Mouse (Mus musculus) hindbrain, embryonic 14.5 days (tissue): ENCODE data around the gene Arl15. TPM values are rescaled to one million over a fixed set of nuclear protein-coding genes. Genes with fewer than 3 reads are reported as not detected.

Experiments
- ATAC-seq: fragments of 200-750 bp; cut with Nextera tagmentation; 2 replicates; pipeline ENCODE4 v1.8.0; 2017; ENCODE audit warnings: moderate number of reproducible peaks, mild to moderate bottlenecking, moderate TSS enrichment, moderate library complexity; ENCODE audit not compliant: low FRiP score
- DNase-seq: peaks from one replicate; pipeline ENCODE4 v3.0.0-alpha.2; 2015; ENCODE audit warnings: low spot score
- H3K27ac ChIP-seq: fragments of 300-500 bp; sonication (generic); 2 replicates; pipeline ENCODE4 v1.5.1; 2014; ENCODE audit warnings: mild to moderate bottlenecking, moderate library complexity
- H3K27me3 ChIP-seq: fragments of 300-500 bp; sonication (generic); 2 replicates; pipeline ENCODE4 v1.6.1; 2014; ENCODE audit warnings: mild to moderate bottlenecking, low read length, mixed read lengths; ENCODE audit not compliant: control insufficient read depth, insufficient read depth
- H3K36me3 ChIP-seq: fragments of 300-500 bp; sonication (generic); replicated peaks from 2 replicates; pipeline ENCODE4 v1.6.1; 2014; ENCODE audit not compliant: control insufficient read depth, insufficient read depth
- H3K4me1 ChIP-seq: fragments of 300-500 bp; sonication (generic); replicated peaks from 2 replicates; pipeline ENCODE4 v1.6.1; 2014; ENCODE audit warnings: antibody characterized with exemption, low read length, mixed read lengths; ENCODE audit not compliant: control insufficient read depth, insufficient read depth
- H3K4me2 ChIP-seq: fragments of 300-500 bp; sonication (generic); replicated peaks from 2 replicates; pipeline ENCODE4 v1.6.1; 2014; ENCODE audit warnings: mild to moderate bottlenecking, moderate library complexity
- H3K4me3 ChIP-seq: fragments of 300-500 bp; sonication (generic); replicated peaks from 2 replicates; pipeline ENCODE4 v1.5.1; 2014; ENCODE audit warnings: mild to moderate bottlenecking, low read length
- H3K9ac ChIP-seq: fragments of 300-500 bp; sonication (generic); 2 replicates; pipeline ENCODE4 v1.6.1; 2014
- H3K9me3 ChIP-seq: fragments of 300-500 bp; sonication (generic); 2 replicates; pipeline ENCODE4 v1.6.1; 2016; ENCODE audit warnings: low read length; ENCODE audit not compliant: control insufficient read depth
- WGBS: fragments of 180-500 bp; shearing (Covaris S2); extraction: QIAGEN DNeasy Blood & Tissue Kit; methylation state at CpG from one replicate; pipeline ENCODE4 v1.1.7; 2014; 5-methylcytosine and 5-hydroxymethylcytosine counted together
- polyA plus RNA-seq: library from polyadenylated mRNA; unstranded; fragments of >200 nt; fragmentation: Nextera tagmentation; extraction: Ambion mirVana; gene quantifications from 2 replicates; pipeline ENCODE4 v1.2.1, GENCODE M21; 2014

The Arl15 gene
- polyA plus RNA-seq, 1 experiment from 2014 or later: 19.0 TPM

DNA sequence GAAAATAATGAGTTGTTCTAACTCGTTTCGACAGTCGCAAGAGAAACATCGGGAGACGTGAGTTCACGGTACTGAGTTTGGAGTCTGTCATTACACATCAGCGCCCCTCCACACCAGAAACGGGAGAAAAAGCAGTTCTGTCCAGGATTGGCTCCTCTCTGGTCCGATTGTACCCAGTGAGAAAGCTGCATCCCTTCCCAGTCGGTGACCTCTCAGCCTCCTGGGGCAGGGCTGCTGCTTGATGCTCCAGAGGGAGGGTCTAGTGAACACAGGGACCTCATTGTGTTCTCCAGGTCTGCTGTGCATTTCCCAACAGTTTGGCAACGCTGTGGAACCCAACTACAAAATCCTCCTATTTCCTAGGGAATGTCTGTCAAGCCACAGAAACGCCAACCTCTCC lies 216.7 kb downstream of the Arl15 start:
- Histone ChIP-seq H3K9ac (no peak overlapping the region), H3K4me1 (0 out of 2 replicates have a peak, but pooled peaks cover 5% of the 10 kb centered on the region), H3K36me3 (no peaks in the 10 kb centered on the region), H3K27me3 (no peaks in the 10 kb centered on the region), H3K4me3 (no peak overlapping the region), H3K4me2 (0 out of 2 replicates have a peak overlapping the region, but pooled peaks have one; percentile 11), H3K27ac (no peak overlapping the region), H3K9me3 (no peaks in the 10 kb centered on the region)
- ATAC-seq (0 out of 2 replicates have a peak, but pooled peaks have one; percentile 48), DNase-seq (no peak)
- WGBS: 39% methylated on average over 12 of the region's 12 CpGs

DNA sequence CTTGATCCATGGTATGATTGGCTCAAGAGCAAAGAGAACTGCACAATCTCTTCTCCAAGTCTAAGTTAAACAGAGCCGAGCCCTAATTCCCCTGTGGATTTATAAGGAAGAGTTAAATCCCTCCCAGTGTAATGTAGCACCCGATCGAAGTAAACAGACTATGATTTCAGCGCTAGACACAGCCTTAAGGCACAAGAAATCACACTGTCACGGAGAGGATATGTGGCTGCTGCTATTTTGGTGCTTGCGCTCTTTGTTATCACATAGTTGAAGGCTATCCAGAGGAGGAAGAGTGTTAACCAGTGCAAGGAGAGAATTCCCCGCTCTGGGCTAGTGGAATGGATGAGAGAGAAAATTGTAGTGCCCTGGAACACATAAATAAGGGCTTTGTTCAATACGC lies 223.6 kb downstream of the Arl15 start:
- Histone ChIP-seq H3K9me3 (no peaks in the 10 kb centered on the region), H3K4me1 (no peaks in the 10 kb centered on the region), H3K4me2 (no peak overlapping the region), H3K9ac (no peak overlapping the region), H3K27ac (0 out of 2 replicates have a peak overlapping the region, but pooled peaks have one; percentile 9), H3K27me3 (no peaks in the 10 kb centered on the region), H3K4me3 (no peak overlapping the region), H3K36me3 (no peaks in the 10 kb centered on the region)
- no peak for ATAC-seq
- 82% methylated on average over 8 of the region's 8 CpGs for WGBS
- no peak for DNase-seq

DNA sequence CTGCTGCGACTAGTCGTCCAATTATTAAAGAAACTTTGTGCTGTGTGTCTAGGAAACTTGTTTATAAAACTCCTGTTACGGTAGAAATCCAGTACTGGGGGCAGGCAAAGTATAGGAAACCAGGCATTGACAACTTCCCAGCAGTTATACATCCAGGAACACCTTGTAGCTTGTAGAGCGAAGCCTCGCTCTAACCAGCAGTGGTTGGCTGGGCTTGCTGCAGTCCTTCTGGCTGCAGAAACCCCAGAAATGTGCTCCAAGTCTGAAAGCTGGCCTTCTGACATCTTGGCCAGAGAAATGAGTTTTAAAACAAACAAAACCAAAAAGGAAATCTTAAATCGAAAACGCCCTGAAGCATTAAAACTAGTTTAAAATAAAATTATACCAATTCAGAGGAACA lies 229.2 kb downstream of the Arl15 start:
- DNase-seq (no peak), ATAC-seq (no peak)
- no peak overlapping the region for H3K27ac ChIP-seq
- no peaks in the 10 kb centered on the region for H3K27me3 ChIP-seq
- H3K4me2 ChIP-seq: no peak overlapping the region
- WGBS: 95% methylated on average over 7 of the region's 7 CpGs
- H3K36me3 ChIP-seq: no peaks in the 10 kb centered on the region
- no peaks in the 10 kb centered on the region for H3K9me3 ChIP-seq
- no peaks in the 10 kb centered on the region for H3K4me1 ChIP-seq
- H3K4me3 ChIP-seq: no peak overlapping the region
- H3K9ac ChIP-seq: no peak overlapping the region

DNA sequence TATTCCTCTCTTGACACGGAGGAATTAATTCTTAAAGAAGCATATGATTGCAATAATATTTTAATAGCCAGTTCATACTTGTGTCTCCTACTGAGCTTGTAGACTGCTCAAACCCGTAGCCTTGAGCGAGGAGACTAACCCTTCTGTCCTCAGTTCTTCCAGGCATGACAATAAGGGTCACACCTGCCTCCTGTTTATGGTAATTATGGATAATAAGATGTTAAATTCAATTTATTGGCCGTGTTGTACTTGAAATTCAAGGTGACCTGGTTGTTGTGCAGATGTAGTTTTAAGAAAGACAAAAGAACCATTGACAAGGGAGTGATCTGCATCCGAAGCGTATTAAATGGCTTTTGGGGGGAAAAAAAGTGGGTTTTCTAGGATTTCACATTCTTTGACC lies 232.0 kb downstream of the Arl15 start:
- ATAC-seq (no peak), DNase-seq (no peak)
- Histone ChIP-seq H3K4me3 (no peak overlapping the region), H3K4me1 (no peaks in the 10 kb centered on the region), H3K9me3 (no peaks in the 10 kb centered on the region), H3K4me2 (no peak overlapping the region), H3K27ac (no peak overlapping the region), H3K36me3 (no peaks in the 10 kb centered on the region), H3K27me3 (no peaks in the 10 kb centered on the region), H3K9ac (no peak overlapping the region)
- WGBS: 71% methylated on average over 6 of the region's 6 CpGs

DNA sequence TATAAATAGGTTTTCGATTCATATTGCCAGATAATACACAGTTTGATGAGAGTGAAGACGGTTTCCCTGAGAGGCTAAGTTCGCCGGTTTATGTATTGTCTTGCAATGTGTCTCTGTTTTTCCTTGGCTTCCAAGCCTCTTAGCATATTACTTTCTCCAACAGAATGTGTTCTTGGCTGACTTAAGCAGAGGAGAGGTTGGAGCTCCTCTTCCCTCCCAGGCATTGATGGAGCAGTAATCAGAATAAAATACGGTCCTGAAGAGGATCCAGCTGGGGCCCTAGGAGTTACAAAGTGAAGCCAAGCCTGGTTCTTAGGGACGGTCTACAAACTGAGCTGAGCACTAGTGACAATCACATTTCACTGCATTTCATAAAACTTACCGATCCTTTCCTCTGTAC lies 232.4 kb downstream of the Arl15 start:
- H3K36me3 ChIP-seq: no peaks in the 10 kb centered on the region
- H3K27me3 ChIP-seq: no peaks in the 10 kb centered on the region
- H3K9ac ChIP-seq: no peak overlapping the region
- H3K4me1 ChIP-seq: no peaks in the 10 kb centered on the region
- H3K4me2 ChIP-seq: no peak overlapping the region
- H3K4me3 ChIP-seq: no peak overlapping the region
- no peak overlapping the region for H3K27ac ChIP-seq
- no peak for DNase-seq
- ATAC-seq: no peak
- no peaks in the 10 kb centered on the region for H3K9me3 ChIP-seq
- 93% methylated on average over 7 of the region's 7 CpGs for WGBS

DNA sequence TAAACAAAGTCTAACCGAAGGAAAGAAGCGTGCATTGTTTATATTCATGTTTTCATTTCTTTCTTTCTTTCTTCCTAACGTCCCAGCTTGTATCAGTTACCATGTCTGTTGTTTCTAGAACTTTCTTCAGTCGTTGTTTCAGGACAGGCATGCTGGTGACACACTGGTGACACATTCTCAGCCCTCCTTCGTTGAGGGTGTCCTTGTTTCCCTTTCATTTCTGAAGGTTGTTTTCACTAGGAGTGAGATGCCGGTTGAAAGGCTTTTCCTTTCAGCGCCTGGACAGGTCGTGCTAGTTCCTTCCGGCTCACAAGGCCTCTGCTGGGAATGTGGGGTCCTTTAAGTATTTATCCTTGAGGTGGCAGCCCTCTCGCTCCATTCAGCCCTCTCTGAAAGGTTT lies 253.8 kb downstream of the Arl15 start:
- ATAC-seq (no peak), DNase-seq (no peak)
- Histone ChIP-seq H3K4me3 (no peak overlapping the region), H3K9ac (no peak overlapping the region), H3K27ac (no peak overlapping the region), H3K27me3 (no peaks in the 10 kb centered on the region), H3K36me3 (no peaks in the 10 kb centered on the region), H3K4me1 (no peaks in the 10 kb centered on the region), H3K4me2 (no peak overlapping the region), H3K9me3 (no peaks in the 10 kb centered on the region)
- 48% methylated on average over 10 of the region's 10 CpGs for WGBS

DNA sequence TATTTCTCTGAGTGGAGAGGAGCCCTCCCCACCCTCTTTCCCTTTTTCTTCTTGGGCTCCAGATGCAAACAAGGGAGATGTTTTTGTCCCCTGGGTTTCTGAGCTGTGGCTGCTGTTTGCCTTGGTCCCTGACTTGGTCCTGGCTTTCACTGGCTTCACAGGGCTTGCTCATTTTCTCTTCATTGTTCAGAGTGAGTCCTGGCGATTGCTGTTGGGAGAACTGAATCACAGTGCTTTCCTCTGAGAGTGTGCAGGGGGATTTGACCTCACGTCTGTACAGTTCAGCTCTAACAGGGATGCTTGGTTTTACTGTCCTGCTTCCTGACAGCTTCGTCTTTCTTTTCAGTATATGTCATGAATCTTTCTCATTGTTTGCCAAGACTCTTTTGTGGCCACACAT lies 254.4 kb downstream of the Arl15 start:
- no peak overlapping the region for H3K4me2 ChIP-seq
- no peaks in the 10 kb centered on the region for H3K4me1 ChIP-seq
- DNase-seq (no peak), ATAC-seq (no peak)
- H3K27ac ChIP-seq: no peak overlapping the region
- H3K9me3 ChIP-seq: no peaks in the 10 kb centered on the region
- no peaks in the 10 kb centered on the region for H3K27me3 ChIP-seq
- H3K36me3 ChIP-seq: no peaks in the 10 kb centered on the region
- WGBS: 30% methylated on average over 3 of the region's 3 CpGs
- no peak overlapping the region for H3K9ac ChIP-seq
- no peak overlapping the region for H3K4me3 ChIP-seq

DNA sequence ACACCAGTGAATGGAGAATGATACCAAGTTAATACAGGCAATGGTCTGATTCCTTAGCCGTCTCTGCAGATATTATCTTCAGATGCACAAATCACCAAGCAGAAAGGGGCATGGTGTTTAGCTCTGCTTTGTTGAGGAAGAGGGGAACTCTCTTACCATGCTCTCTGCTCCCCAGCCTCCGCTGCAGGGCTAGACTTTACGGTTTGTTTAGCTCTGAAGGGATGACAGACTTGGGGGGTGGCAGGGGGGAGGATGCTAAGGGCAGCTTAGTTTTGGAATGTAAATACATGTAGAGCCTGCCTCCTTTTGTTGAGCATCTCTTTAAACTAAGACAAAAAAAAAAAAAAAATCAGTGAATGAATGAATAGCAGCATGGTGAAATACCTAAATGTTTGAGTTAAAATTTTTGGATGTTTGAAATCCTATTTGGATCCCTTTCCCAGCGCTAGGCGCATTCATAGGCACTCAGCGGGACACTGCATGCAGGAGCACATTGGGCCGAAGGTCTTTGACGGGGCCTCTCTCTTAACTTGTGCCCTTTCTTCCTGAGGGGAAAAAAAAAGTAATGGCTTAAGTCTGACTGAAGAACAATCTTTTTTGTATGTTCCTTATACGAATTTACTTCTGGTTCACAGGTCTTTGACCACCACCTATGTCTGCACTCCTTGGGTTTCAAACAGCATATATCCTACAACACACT lies 257.0 kb downstream of the Arl15 start:
- Histone ChIP-seq H3K4me2 (no peak overlapping the region), H3K27me3 (no peaks in the 10 kb centered on the region), H3K27ac (no peak overlapping the region), H3K4me3 (no peak overlapping the region), H3K36me3 (no peaks in the 10 kb centered on the region), H3K9me3 (no peaks in the 10 kb centered on the region), H3K4me1 (no peaks in the 10 kb centered on the region), H3K9ac (no peak overlapping the region)
- DNase-seq: no peak
- no peak for ATAC-seq
- 17% methylated on average over 9 of the region's 9 CpGs for WGBS

DNA sequence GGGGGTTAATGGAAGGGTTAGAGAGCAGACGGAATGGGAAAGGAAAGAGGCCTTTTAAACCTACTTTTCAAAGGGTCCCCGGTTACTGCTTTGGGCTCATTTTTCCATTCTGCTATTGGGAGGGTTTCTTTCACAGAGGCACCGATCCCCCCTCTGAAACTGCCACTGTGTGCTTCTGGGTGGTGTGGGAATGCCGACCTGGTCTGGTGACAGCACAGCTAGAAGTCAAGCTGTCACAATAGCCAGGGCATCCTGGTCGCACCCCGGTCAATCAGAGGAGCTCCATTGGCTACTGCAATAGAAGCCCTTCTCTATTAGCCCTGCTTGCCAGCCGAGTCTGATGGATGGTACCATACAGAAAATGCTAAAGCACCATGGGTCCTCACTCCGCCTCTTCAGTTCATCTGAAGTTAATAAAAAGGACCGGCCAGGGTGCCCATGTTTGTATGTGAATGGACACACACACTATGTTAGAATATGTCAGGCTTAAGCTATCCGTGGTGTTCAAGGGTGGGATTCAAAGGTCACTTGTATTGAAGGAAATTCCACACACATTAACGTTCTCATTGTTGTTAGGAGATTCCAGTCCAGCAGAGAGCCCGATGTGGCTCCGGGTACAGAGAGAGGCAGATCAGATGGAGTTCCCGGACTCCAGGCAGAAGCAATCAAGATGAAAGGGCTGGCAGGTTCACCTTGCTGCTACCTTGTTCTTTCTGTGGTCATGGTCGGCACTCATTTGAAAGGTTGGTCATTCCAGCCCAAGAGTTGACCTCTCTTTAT lies 258.3 kb downstream of the Arl15 start:
- H3K4me3 ChIP-seq: no peak overlapping the region
- H3K9me3 ChIP-seq: no peaks in the 10 kb centered on the region
- 11% methylated on average over 15 of the region's 15 CpGs for WGBS
- H3K9ac ChIP-seq: no peak overlapping the region
- DNase-seq (no peak), ATAC-seq (no peak)
- no peaks in the 10 kb centered on the region for H3K27me3 ChIP-seq
- H3K36me3 ChIP-seq: no peaks in the 10 kb centered on the region
- H3K4me2 ChIP-seq: no peak overlapping the region
- no peaks in the 10 kb centered on the region for H3K4me1 ChIP-seq
- no peak overlapping the region for H3K27ac ChIP-seq
